Mouse (Mus musculus) liver, embryonic 11.5 days (tissue): ENCODE results near the gene Frmd4b. TPM values are rescaled to one million over a fixed set of nuclear protein-coding genes. Genes with fewer than 3 reads are reported as not detected.

Source experiments
- ATAC-seq: fragments of 200-750 bp; cut with Nextera tagmentation; replicated peaks from 2 replicates; pipeline ENCODE4 v1.8.0; 2017; ENCODE audit warnings: moderate number of reproducible peaks, mild to moderate bottlenecking, moderate TSS enrichment, moderate library complexity; ENCODE audit not compliant: low FRiP score
- DNase-seq: peaks from one replicate; pipeline ENCODE4 v3.0.0-alpha.2; 2017; ENCODE audit warnings: low spot score
- H3K27ac ChIP-seq: fragments of 300-500 bp; sonication (generic); 2 replicates; pipeline ENCODE4 v1.5.1; 2014; ENCODE audit warnings: mild to moderate bottlenecking, low read depth, low read length, control low read depth
- H3K27me3 ChIP-seq: fragments of 300-500 bp; sonication (generic); replicated peaks from 2 replicates; pipeline ENCODE4 v1.6.1; 2014; ENCODE audit warnings: low read length, mixed read lengths; ENCODE audit not compliant: control insufficient read depth, insufficient read depth
- H3K36me3 ChIP-seq: fragments of 300-500 bp; sonication (generic); 2 replicates; pipeline ENCODE4 v1.6.1; 2014; ENCODE audit warnings: mild to moderate bottlenecking, low read length, moderate library complexity, mixed read lengths; ENCODE audit not compliant: control insufficient read depth, insufficient read depth
- H3K4me1 ChIP-seq: fragments of 300-500 bp; sonication (generic); replicated peaks from 2 replicates; pipeline ENCODE4 v1.6.1; 2014; ENCODE audit warnings: low read length, mixed read lengths; ENCODE audit not compliant: control insufficient read depth, insufficient read depth
- H3K4me2 ChIP-seq: fragments of 300-500 bp; sonication (generic); 2 replicates; pipeline ENCODE4 v1.6.1; 2014; ENCODE audit warnings: mild to moderate bottlenecking, control low read depth, moderate library complexity
- H3K4me3 ChIP-seq: fragments of 300-500 bp; sonication (generic); 2 replicates; pipeline ENCODE4 v1.5.1; 2014; ENCODE audit warnings: low read depth, low read length, control low read depth
- H3K9ac ChIP-seq: fragments of 300-500 bp; sonication (generic); 2 replicates; pipeline ENCODE4 v1.6.1; 2014; ENCODE audit warnings: low read depth, low read length, control low read depth
- H3K9me3 ChIP-seq: fragments of 300-500 bp; sonication (generic); 2 replicates; pipeline ENCODE4 v1.6.1; 2016; ENCODE audit warnings: low read length, inconsistent platforms, mixed read lengths; ENCODE audit not compliant: control insufficient read depth
- WGBS: fragments of 180-500 bp; shearing (Covaris S2); extraction: QIAGEN DNeasy Blood & Tissue Kit; methylation state at CpG from one replicate; pipeline ENCODE4 v1.1.7; 2014; 5-methylcytosine and 5-hydroxymethylcytosine counted together
- polyA plus RNA-seq: library from polyadenylated mRNA; unstranded; fragments of >200 nt; fragmentation: Nextera tagmentation; extraction: Ambion mirVana; gene quantifications from 2 replicates; pipeline ENCODE4 v1.2.1, GENCODE M21; 2014

Frmd4b gene
- polyA plus RNA-seq, 1 experiment from 2014 or later = 16.6 TPM

GRCm38 (mm10) chr6:97342185-97342584 is 275.2 kb downstream of the Frmd4b start:
- no peaks in the 10 kb centered on the region for H3K9me3 ChIP-seq
- peaks cover 4% of the 10 kb centered on the region; the same call in 1 of the 2 replicates for H3K36me3 ChIP-seq
- H3K27ac ChIP-seq = no peak overlapping the region
- WGBS = 85% methylated on average over 5 of the region's 5 CpGs
- no peak overlapping the region for H3K9ac ChIP-seq
- H3K27me3 ChIP-seq = no peaks in the 10 kb centered on the region
- H3K4me3 ChIP-seq = no peak overlapping the region
- ATAC-seq (no peak), DNase-seq (no peak)
- no peak overlapping the region for H3K4me2 ChIP-seq
- 0 out of 2 replicates have a peak, but pooled peaks cover 3% of the 10 kb centered on the region for H3K4me1 ChIP-seq

- ATAC-seq (no peak), DNase-seq (no peak)
- H3K9me3 ChIP-seq = no peaks in the 10 kb centered on the region
- H3K4me1 ChIP-seq = 0 out of 2 replicates have a peak, but pooled peaks cover 3% of the 10 kb centered on the region
- H3K36me3 ChIP-seq = peaks cover 4% of the 10 kb centered on the region; the same call in 1 of the 2 replicates
- no peak overlapping the region for H3K4me3 ChIP-seq
- no peak overlapping the region for H3K27ac ChIP-seq
- no peak overlapping the region for H3K4me2 ChIP-seq
- H3K27me3 ChIP-seq = no peaks in the 10 kb centered on the region
- 51% methylated on average over 1 of the region's 1 CpGs for WGBS
- no peak overlapping the region for H3K9ac ChIP-seq
Observed at GRCm38 (mm10) chr6:97341628-97342027, 275.7 kb downstream of the Frmd4b start.

- no peak overlapping the region for H3K4me2 ChIP-seq
- H3K9me3 ChIP-seq = no peaks in the 10 kb centered on the region
- H3K4me1 ChIP-seq = no peaks in the 10 kb centered on the region
- no peak for DNase-seq
- H3K9ac ChIP-seq = no peak overlapping the region
- no peak for ATAC-seq
- peaks cover 4% of the 10 kb centered on the region; the same call in 1 of the 2 replicates for H3K36me3 ChIP-seq
- H3K27ac ChIP-seq = no peak overlapping the region
- 68% methylated on average over 3 of the region's 3 CpGs for WGBS
- H3K4me3 ChIP-seq = no peak overlapping the region
- no peaks in the 10 kb centered on the region for H3K27me3 ChIP-seq
Observed at GRCm38 (mm10) chr6:97341148-97341547, 276.2 kb downstream of the Frmd4b start.

GRCm38 (mm10) chr6:97340211-97340791 is 277.0 kb downstream of the Frmd4b start:
- Histone ChIP-seq H3K36me3 (no peaks in the 10 kb centered on the region), H3K4me2 (no peak overlapping the region), H3K4me3 (no peak overlapping the region), H3K9ac (no peak overlapping the region), H3K4me1 (no peaks in the 10 kb centered on the region), H3K27ac (no peak overlapping the region), H3K27me3 (no peaks in the 10 kb centered on the region), H3K9me3 (no peaks in the 10 kb centered on the region)
- DNase-seq (no peak), ATAC-seq (no peak)
- 87% methylated on average over 17 of the region's 17 CpGs for WGBS

- Histone ChIP-seq H3K9me3 (no peaks in the 10 kb centered on the region), H3K4me2 (no peak overlapping the region), H3K4me1 (no peaks in the 10 kb centered on the region), H3K36me3 (no peaks in the 10 kb centered on the region), H3K27me3 (no peaks in the 10 kb centered on the region), H3K27ac (no peak overlapping the region), H3K9ac (no peak overlapping the region), H3K4me3 (no peak overlapping the region)
- ATAC-seq (no peak), DNase-seq (no peak)
- WGBS = 62% methylated on average over 5 of the region's 5 CpGs
Observed at GRCm38 (mm10) chr6:97339271-97339681, 278.1 kb downstream of the Frmd4b start.

- 75% methylated on average over 4 of the region's 4 CpGs for WGBS
Observed at GRCm38 (mm10) chr6:97338843-97339242, 278.5 kb downstream of the Frmd4b start.

GRCm38 (mm10) chr6:97333323-97333722 is 284.0 kb downstream of the Frmd4b start:
- ATAC-seq = no peak
- Histone ChIP-seq H3K27me3 (no peaks in the 10 kb centered on the region), H3K4me1 (no peaks in the 10 kb centered on the region), H3K27ac (no peak overlapping the region), H3K36me3 (no peaks in the 10 kb centered on the region), H3K4me3 (no peak overlapping the region), H3K9me3 (no peaks in the 10 kb centered on the region), H3K9ac (no peak overlapping the region), H3K4me2 (no peak overlapping the region)
- 85% methylated on average over 3 of the region's 3 CpGs for WGBS
- no peak for DNase-seq

More at GRCm38 (mm10) chr6:97338843-97339242, 278.5 kb downstream of the Frmd4b start:
- H3K9me3 ChIP-seq = no peaks in the 10 kb centered on the region
- no peak overlapping the region for H3K27ac ChIP-seq
- ATAC-seq = no peak
- no peaks in the 10 kb centered on the region for H3K27me3 ChIP-seq
- H3K4me3 ChIP-seq = no peak overlapping the region
- no peaks in the 10 kb centered on the region for H3K36me3 ChIP-seq
- DNase-seq = no peak
- H3K4me2 ChIP-seq = no peak overlapping the region
- no peaks in the 10 kb centered on the region for H3K4me1 ChIP-seq
- no peak overlapping the region for H3K9ac ChIP-seq

- ATAC-seq (no peak), DNase-seq (no peak)
- 91% methylated on average over 4 of the region's 4 CpGs for WGBS
- no peak overlapping the region for H3K27ac ChIP-seq
- no peaks in the 10 kb centered on the region for H3K9me3 ChIP-seq
- peaks cover 9% of the 10 kb centered on the region; the same call in 1 of the 2 replicates for H3K36me3 ChIP-seq
- no peaks in the 10 kb centered on the region for H3K27me3 ChIP-seq
- H3K4me2 ChIP-seq = no peak overlapping the region
- H3K4me3 ChIP-seq = no peak overlapping the region
- peaks cover 6% of the 10 kb centered on the region; the same call in 1 of the 2 replicates for H3K4me1 ChIP-seq
- H3K9ac ChIP-seq = no peak overlapping the region
Observed at GRCm38 (mm10) chr6:97323951-97324350, 293.4 kb downstream of the Frmd4b start.

- Histone ChIP-seq H3K4me3 (no peak overlapping the region), H3K36me3 (peaks cover 4% of the 10 kb centered on the region; the same call in 1 of the 2 replicates), H3K27me3 (no peaks in the 10 kb centered on the region), H3K4me2 (no peak overlapping the region), H3K27ac (no peak overlapping the region), H3K9me3 (no peaks in the 10 kb centered on the region), H3K9ac (no peak overlapping the region), H3K4me1 (peaks cover 6% of the 10 kb centered on the region; the same call in 1 of the 2 replicates)
- DNase-seq (no peak), ATAC-seq (no peak)
- WGBS = 62% methylated on average over 12 of the region's 12 CpGs
Observed at GRCm38 (mm10) chr6:97322126-97322525, 295.2 kb downstream of the Frmd4b start.
